Mouse (Mus musculus) G1E (cell line): ENCODE data around the gene Cdc42se2.

Source experiments
- CTCF ChIP-seq: IDR thresholded peaks from 2 replicates; pipeline ENCODE4 v1.5.1; 2012; ENCODE audit warnings: low read depth, low read length, inconsistent platforms, mixed read lengths
- TAL1 ChIP-seq: conservative IDR thresholded peaks from 2 replicates; pipeline ENCODE4 v1.6.1; 2012; ENCODE audit warnings: low read depth, low read length, inconsistent platforms, mixed read lengths

DNA sequence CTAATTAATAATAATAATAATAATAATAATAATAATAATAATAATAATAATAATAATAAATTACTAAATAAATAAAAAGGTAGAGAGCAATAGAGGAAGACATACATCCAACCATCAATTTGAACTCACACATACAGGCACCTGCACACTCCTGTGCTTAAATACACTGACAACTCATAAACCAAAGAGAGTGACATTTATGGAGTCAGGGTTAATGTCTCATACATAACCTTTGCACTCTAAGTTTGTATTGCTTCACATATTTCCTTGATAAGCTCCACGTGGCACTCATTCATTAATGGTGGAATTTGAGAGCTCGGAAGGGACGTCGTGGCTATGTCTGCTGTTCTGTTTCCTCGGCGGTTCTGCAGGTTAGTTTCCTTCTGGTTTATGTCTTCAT, 15.1 kb upstream of the Cdc42se2 start:
- TF ChIP-seq CTCF = no peak
- no peak for TF ChIP-seq TAL1
